Mouse (Mus musculus) testis, adult 2 months (tissue): ENCODE measurements at regions not wholly inside any gene's neighbourhood (a gene's known extent, or its start where the extent isn't known, plus 50 kb on each side); places are given as distances from the start of the nearest gene placed in this dataset.

ENCODE experiments used
- CTCF ChIP-seq: fragments of 200-500 bp; IDR thresholded peaks from 2 replicates; pipeline ENCODE4 v1.5.1; 2012; ENCODE audit warnings: low read depth, mild to moderate bottlenecking, inconsistent platforms, low read length, moderate library complexity; ENCODE audit not compliant: control insufficient read depth, insufficient read depth, insufficient replicate concordance
- POLR2A ChIP-seq: fragments of 200-500 bp; IDR thresholded peaks from 2 replicates; pipeline ENCODE4 v1.6.1; 2012; ENCODE audit warnings: low read depth, mild to moderate bottlenecking, inconsistent platforms, low read length, moderate library complexity; ENCODE audit not compliant: control insufficient read depth

GRCm38 (mm10) chr6:99991079-99991478 is 264.9 kb upstream of the Prok2 start:
- TF ChIP-seq CTCF (no peak), POLR2A (no peak)
